Mouse (Mus musculus): ENCODE measurements at regions not wholly inside any gene's neighbourhood (a gene's known extent, or its start where the extent isn't known, plus 50 kb on each side); places are given as distances from the start of the nearest gene placed in this dataset.

DNA sequence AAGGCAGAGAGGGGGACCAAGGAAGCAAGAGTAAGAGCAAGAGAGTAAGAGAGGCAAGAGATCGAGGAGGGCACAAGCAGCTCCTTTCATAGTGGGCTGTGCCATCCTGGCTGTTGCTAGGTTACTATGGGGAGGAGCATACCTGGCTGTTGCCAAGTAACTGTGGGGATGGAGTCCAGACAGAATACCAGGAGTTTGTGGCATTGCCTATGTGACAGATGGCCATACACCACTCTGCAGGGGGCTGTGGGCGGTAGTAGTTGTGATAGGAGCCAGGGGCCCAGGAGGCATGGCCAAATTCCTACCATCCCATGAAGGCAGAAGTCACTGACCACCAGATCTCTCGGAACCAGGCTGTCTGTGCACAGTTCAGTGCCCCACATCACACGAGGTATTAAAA is 349.5 kb downstream of the Osr1 start:
- TF ChIP-seq CTCF (IDR thresholded peaks at IDR 0.05; ENCODE audit: low read depth) = no peak
- no peak for TF ChIP-seq EP300 (IDR thresholded peaks at IDR 0.05; ENCODE audit: low read depth)

All from heart, postnatal 0 days (tissue).